Mouse (Mus musculus) forebrain, embryonic 15.5 days (tissue): ENCODE measurements around the gene Olfr572. TPM values are rescaled to one million over a fixed set of nuclear protein-coding genes. Genes with fewer than 3 reads are reported as not detected.

ENCODE experiments used
- ATAC-seq: fragments of 200-750 bp; cut with Nextera tagmentation; replicated peaks from 2 replicates; pipeline ENCODE4 v1.8.0; 2017; ENCODE audit warnings: mild to moderate bottlenecking, moderate TSS enrichment, moderate library complexity
- H3K27ac ChIP-seq: fragments of 300-500 bp; sonication (generic); replicated peaks from 2 replicates; pipeline ENCODE4 v1.5.1; 2015; ENCODE audit warnings: mild to moderate bottlenecking, inconsistent platforms
- H3K27me3 ChIP-seq: fragments of 300-500 bp; sonication (generic); 2 replicates; pipeline ENCODE4 v1.6.1; 2015; ENCODE audit warnings: inconsistent platforms
- H3K36me3 ChIP-seq: fragments of 300-500 bp; sonication (generic); 2 replicates; pipeline ENCODE4 v1.6.1; 2015; ENCODE audit warnings: mild to moderate bottlenecking, inconsistent platforms
- H3K4me1 ChIP-seq: fragments of 300-500 bp; sonication (generic); 2 replicates; pipeline ENCODE4 v1.6.1; 2015; ENCODE audit warnings: inconsistent platforms
- H3K4me2 ChIP-seq: fragments of 300-500 bp; sonication (generic); replicated peaks from 2 replicates; pipeline ENCODE4 v1.6.1; 2015; ENCODE audit warnings: mild to moderate bottlenecking, inconsistent platforms
- H3K4me3 ChIP-seq: fragments of 300-500 bp; sonication (generic); 2 replicates; pipeline ENCODE4 v1.5.1; 2015; ENCODE audit warnings: mild to moderate bottlenecking, inconsistent platforms
- H3K9ac ChIP-seq: fragments of 300-500 bp; sonication (generic); replicated peaks from 2 replicates; pipeline ENCODE4 v1.6.1; 2015; ENCODE audit warnings: mild to moderate bottlenecking, inconsistent platforms
- H3K9me3 ChIP-seq: fragments of 300-500 bp; sonication (generic); 2 replicates; pipeline ENCODE4 v1.6.1; 2016; ENCODE audit warnings: inconsistent platforms
- WGBS: fragments of 180-500 bp; shearing (Covaris S2); methylation state at CpG from one replicate; pipeline ENCODE4 v1.1.7; 2015; ENCODE audit warnings: mixed read lengths; 5-methylcytosine and 5-hydroxymethylcytosine counted together
- polyA plus RNA-seq: library from polyadenylated mRNA; unstranded; fragments of >200 nt; fragmentation: Nextera tagmentation; extraction: Ambion mirVana; gene quantifications from 2 replicates; pipeline ENCODE4 v1.2.1, GENCODE M21; 2015

Gene Olfr572
- not detected in 2 replicates for polyA plus RNA-seq

DNA sequence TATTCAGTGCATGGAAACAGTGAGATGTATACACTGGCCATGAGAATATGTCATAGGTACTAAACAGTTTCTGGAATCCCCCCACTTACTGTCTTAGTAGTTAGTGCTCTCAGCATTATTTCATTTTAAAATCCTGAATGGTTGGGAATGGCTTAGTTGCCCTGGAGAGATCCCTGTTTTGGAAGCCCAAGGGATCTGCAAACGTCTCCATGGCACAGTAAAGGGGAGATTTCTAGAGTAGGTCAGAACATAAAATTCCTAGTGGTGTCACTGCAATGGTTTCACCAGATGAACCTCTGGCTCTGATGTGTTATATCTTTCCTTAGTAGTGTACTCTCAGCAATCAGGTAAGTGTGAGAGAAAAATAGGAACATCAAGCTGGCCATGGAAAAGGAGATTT is at the start of gene Olfr572:
Gene Olfr572 (plus strand): TSS at position 301 of the 400 bp plus-strand sequence.
- 71% methylated on average over 1 of the region's 1 CpGs for WGBS
- no peaks in the 10 kb centered on the region for H3K9me3 ChIP-seq
- H3K4me1 ChIP-seq, result no peaks in the 10 kb centered on the region
- ATAC-seq, result no peak
- no peak within 1 kb of the TSS for H3K9ac ChIP-seq
- no peak within 1 kb of the TSS for H3K4me3 ChIP-seq
- no peak within 1 kb of the TSS for H3K4me2 ChIP-seq
- no peaks in the 10 kb centered on the region for H3K27me3 ChIP-seq
- no peak within 1 kb of the TSS for H3K27ac ChIP-seq
- no peaks in the 10 kb centered on the region for H3K36me3 ChIP-seq

DNA sequence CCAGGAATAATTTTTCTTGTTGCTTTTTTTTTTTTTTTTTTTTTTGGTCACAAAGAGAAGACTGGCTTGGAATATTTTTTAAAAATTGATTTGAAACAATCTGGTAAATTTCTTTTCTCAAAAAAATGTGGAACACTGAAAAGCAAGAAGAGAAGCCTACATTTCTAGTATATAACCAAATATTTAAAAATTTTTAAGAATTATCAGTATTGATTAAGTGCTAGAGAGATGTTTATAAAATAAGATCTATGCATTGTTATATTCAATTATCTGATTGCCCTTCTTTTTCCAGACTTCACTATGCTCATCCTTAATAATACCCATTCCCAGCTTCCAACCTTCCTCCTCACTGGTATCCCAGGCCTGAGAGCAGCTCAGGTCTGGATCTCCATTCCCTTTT is 47.4 kb upstream of the Olfr572 start, which contains the start of gene Olfr568:
Gene Olfr568 (plus strand): TSS at position 301 of the 400 bp plus-strand sequence.
- H3K4me3 ChIP-seq, result no peak within 1 kb of the TSS
- H3K27me3 ChIP-seq, result no peaks in the 10 kb centered on the region
- H3K4me2 ChIP-seq, result no peak within 1 kb of the TSS
- H3K9me3 ChIP-seq, result no peaks in the 10 kb centered on the region
- H3K36me3 ChIP-seq, result no peaks in the 10 kb centered on the region
- ATAC-seq, result no peak
- no peaks in the 10 kb centered on the region for H3K4me1 ChIP-seq
- no peak within 1 kb of the TSS for H3K9ac ChIP-seq
- H3K27ac ChIP-seq, result no peak within 1 kb of the TSS

DNA sequence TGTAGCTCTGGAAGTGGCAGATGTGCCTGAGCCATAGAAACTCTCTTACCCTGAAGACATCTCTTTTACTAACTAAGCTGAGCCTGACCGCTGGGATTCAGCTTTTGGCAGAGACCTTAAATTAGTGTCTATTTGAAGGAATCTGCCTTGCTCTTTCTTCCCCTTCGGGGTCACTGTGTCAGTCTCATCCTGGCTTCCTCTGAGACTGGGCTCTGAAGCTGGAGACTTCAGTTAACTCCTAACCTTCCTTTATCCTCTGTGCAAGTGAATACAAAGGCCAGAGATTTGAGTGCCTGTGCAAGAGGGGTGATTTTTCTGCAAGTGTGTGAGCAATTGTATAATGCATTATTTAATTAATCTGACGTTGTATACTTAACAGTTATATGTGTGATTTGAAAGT is 33.4 kb upstream of the Olfr572 start, which contains the start of gene Olfr569:
Gene Olfr569 (minus strand): TSS at position 101 of the 400 bp plus-strand sequence.
- Histone ChIP-seq H3K4me1 (no peaks in the 10 kb centered on the region), H3K27ac (no peak within 1 kb of the TSS), H3K36me3 (no peaks in the 10 kb centered on the region), H3K4me2 (no peak within 1 kb of the TSS), H3K9me3 (no peaks in the 10 kb centered on the region), H3K27me3 (no peaks in the 10 kb centered on the region), H3K4me3 (no peak within 1 kb of the TSS), H3K9ac (no peak within 1 kb of the TSS)
- 78% methylated on average over 3 of the region's 3 CpGs for WGBS
- ATAC-seq, result no peak

DNA sequence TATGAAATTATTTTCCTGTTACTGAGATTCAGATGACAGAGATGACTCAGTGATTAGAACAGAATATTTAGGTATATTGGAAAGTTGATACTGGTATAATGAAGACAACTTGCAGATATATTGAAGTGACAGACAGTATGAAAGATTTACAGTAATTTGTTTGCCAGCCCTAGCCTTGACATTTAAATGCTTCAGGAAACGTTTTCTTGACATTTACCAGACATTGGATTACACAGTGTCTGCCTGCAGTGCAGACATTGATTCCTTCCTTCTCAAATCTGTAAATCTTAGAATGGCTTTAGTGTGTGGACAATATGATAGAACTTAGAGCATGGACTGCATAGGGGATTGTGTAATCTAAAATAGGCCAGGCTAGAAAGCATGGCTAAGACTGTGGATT is 8.9 kb upstream of the Olfr572 start:
- H3K4me2 ChIP-seq, result no peak overlapping the region
- H3K9me3 ChIP-seq, result no peaks in the 10 kb centered on the region
- H3K9ac ChIP-seq, result no peak overlapping the region
- ATAC-seq, result no peak
- H3K4me1 ChIP-seq, result no peaks in the 10 kb centered on the region
- no peak overlapping the region for H3K27ac ChIP-seq
- 48% methylated on average over 1 of the region's 1 CpGs for WGBS
- H3K36me3 ChIP-seq, result no peaks in the 10 kb centered on the region
- no peak overlapping the region for H3K4me3 ChIP-seq
- H3K27me3 ChIP-seq, result no peaks in the 10 kb centered on the region

DNA sequence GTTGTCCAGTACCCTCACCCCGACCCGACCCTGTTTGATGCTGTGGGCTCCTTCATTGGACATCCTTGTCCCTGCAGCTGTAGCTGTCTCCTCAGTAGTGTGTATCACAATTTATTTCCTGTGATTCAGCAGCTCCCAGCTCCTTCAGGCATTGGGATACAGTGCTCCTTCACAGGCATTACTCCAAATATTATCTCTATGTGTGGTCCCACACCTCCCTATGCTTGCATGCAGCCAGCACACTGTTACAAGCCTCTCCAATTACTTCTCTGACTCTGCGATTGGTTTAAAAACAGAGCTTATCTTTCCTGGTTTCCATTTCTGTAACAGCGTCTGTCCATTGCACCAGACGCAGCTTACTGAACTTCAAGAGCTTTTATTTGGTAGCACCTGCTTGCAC is 7.8 kb upstream of the Olfr572 start:
- ATAC-seq, result no peak
- no peak overlapping the region for H3K4me2 ChIP-seq
- no peaks in the 10 kb centered on the region for H3K36me3 ChIP-seq
- no peaks in the 10 kb centered on the region for H3K9me3 ChIP-seq
- H3K4me3 ChIP-seq, result no peak overlapping the region
- no peaks in the 10 kb centered on the region for H3K4me1 ChIP-seq
- H3K27ac ChIP-seq, result no peak overlapping the region
- H3K9ac ChIP-seq, result no peak overlapping the region
- WGBS, result 79% methylated on average over 5 of the region's 5 CpGs
- H3K27me3 ChIP-seq, result no peaks in the 10 kb centered on the region

DNA sequence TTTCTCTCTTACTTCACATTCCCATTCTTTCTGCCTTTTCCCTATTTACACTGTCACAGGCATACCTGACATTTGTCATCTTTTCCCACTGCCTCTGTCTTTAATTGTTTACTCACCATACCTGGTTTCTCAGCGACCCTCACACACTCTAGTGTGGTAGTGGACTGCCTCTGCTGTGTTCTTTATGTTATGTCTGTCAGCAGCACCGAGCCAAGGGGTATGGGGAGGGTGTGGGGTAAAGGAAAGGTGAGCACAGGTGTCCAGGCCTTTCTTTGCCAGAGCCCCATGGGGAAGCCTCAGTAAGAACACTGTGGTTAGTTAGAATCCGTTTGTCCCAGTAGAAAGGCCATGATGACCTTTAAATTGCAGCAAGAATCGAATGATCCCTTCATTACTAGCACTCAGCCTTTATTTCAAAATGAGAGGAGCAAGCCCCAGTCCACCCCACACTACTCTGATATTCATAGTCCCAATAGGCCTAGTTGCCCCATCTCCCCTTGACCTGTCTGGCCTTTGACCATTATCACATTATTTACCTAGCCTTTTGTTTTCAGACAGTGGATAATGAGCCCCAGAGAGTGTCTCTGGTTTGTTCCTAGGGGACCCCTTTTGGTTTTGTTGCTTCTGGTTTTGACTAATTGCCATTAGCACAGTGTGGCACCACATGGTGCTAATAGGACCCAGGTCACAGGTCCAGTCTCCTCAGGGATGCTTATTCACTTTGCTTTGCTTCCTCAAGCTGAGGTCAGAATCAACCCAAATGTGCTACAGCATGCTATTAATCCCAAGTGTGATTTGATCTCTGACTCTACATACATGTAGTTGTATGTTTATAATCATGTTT is 7.0 kb upstream of the Olfr572 start, which contains the start of gene Olfr571:
Gene Olfr571 (minus strand): TSS at position 505 of the 844 bp plus-strand sequence.
- no peak within 1 kb of the TSS for H3K4me3 ChIP-seq
- no peak within 1 kb of the TSS for H3K9ac ChIP-seq

DNA sequence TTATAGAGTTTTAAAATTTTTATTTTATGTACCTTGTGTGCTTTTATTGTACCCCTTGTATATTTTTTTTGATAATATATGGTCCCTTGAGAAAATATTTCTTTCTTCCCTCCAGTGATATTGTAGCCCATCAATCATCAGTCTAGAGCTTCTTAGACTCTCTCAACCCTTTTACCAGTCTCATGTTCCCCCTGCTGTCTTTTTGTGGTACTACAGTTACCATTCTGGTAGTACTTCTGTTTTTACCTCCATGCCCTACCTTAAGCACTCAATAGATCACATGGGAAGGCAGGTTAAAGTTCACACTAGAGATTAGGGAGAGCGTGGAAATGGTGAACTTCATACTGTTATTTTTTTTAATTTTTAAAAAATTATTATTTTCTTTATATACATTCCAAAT is 4.6 kb upstream of the Olfr572 start:
- H3K27me3 ChIP-seq, result no peaks in the 10 kb centered on the region
- no peaks in the 10 kb centered on the region for H3K9me3 ChIP-seq
- ATAC-seq, result peak; percentile 81
- H3K4me1 ChIP-seq, result no peaks in the 10 kb centered on the region
- no peak overlapping the region for H3K4me2 ChIP-seq
- WGBS, result 14% methylated on average over 1 of the region's 1 CpGs
- H3K9ac ChIP-seq, result no peak overlapping the region
- H3K4me3 ChIP-seq, result no peak overlapping the region
- no peak overlapping the region for H3K27ac ChIP-seq
- H3K36me3 ChIP-seq, result no peaks in the 10 kb centered on the region

More for the DNA sequence above, 7.0 kb upstream of the Olfr572 start, which contains the start of gene Olfr571:
- no peak within 1 kb of the TSS for H3K27ac ChIP-seq
- no peaks in the 10 kb centered on the region for H3K9me3 ChIP-seq
- no peaks in the 10 kb centered on the region for H3K4me1 ChIP-seq
- H3K27me3 ChIP-seq, result no peaks in the 10 kb centered on the region
- WGBS, result 65% methylated on average over 4 of the region's 4 CpGs
- H3K4me2 ChIP-seq, result no peak within 1 kb of the TSS
- ATAC-seq, result no peak
- no peaks in the 10 kb centered on the region for H3K36me3 ChIP-seq

DNA sequence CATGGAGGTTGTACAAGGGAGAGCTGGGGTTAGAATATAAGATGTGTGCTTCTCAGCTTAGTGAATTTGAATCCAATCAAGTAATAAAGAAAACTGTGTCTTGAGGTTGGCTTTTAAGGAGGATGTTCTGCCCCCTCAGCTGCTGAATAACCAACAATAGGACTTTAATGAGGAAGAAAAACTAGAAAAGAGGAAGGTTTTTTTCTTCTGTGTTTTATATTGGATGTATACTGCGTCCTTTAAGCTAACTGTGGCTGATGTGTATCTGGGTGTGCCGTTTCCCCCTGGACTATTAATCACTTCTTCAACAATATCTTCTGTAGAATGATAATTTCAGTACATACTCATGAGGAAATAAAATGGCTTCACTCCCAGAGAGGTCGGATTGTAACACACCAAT is 2.9 kb downstream of the Olfr572 start:
- no peak overlapping the region for H3K4me3 ChIP-seq
- H3K27ac ChIP-seq, result no peak overlapping the region
- H3K9ac ChIP-seq, result no peak overlapping the region
- no peak for ATAC-seq
- H3K27me3 ChIP-seq, result no peaks in the 10 kb centered on the region
- H3K9me3 ChIP-seq, result no peaks in the 10 kb centered on the region
- H3K4me2 ChIP-seq, result no peak overlapping the region
- no peaks in the 10 kb centered on the region for H3K4me1 ChIP-seq
- WGBS, result 71% methylated on average over 3 of the region's 3 CpGs
- H3K36me3 ChIP-seq, result no peaks in the 10 kb centered on the region

DNA sequence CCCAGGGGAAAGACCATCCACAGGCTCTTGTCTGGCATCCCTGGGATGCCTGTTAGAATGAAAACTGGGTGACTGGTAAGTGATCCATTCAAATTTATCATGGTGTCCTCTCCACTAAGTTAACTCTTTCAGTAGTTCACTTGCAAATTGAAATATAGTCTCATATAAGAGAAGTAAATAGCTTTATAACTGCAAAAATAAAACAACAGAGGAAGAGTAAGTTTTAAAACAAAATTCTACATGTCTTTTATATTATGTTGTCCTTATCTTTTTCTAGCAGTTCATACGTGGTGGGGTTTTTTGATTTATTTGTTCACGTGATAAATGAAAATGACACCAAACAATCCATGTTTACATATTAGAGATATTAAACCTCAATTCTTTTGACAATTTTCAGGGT is 18.3 kb downstream of the Olfr572 start, which contains the start of gene Olfr573-ps1:
Gene Olfr573-ps1 (minus strand): TSS at position 101 of the 400 bp plus-strand sequence.
- 94% methylated on average over 2 of the region's 2 CpGs for WGBS
- Histone ChIP-seq H3K27me3 (no peaks in the 10 kb centered on the region), H3K4me2 (no peak within 1 kb of the TSS), H3K27ac (no peak within 1 kb of the TSS), H3K9ac (no peak within 1 kb of the TSS), H3K4me1 (no peaks in the 10 kb centered on the region), H3K9me3 (no peaks in the 10 kb centered on the region), H3K4me3 (no peak within 1 kb of the TSS), H3K36me3 (no peaks in the 10 kb centered on the region)
- ATAC-seq, result no peak

DNA sequence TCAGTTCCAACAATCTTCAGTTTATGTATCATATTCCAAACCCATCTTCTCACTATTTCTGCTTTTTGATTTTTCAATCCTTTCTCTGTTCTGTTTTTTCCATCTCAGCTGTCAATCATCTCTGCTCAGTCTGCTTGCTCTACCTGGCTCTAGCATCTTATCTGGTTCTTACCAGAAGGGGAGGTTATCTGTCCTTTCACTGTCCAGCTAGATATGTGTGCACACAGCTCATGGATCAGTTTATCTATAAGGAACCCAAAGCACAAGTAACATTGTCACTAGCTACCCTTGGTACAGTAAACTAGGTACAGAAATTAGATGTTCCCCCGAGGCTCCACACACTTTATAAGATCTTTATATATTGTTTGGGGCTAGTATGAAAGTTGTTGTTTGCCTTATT is 19.2 kb downstream of the Olfr572 start:
- H3K4me3 ChIP-seq, result no peak overlapping the region
- 98% methylated on average over 1 of the region's 1 CpGs for WGBS

DNA sequence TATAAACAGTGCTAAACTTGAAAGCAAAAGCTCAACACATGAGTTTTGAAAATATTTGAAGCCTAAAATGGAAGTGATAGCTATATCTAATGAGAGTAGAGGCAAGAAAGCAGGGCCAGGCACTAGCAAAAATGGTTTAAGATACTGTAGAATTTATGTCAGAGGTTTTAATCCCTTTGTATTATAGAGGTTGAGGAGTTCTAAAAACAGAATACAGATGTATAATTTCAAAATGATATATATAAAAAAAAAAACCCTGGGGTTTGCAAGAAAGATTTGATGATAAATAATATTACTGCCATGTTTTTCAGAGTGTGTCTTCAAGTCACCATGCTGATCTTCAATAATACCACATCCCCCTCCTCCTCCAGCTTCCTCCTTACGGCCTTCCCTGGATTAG is 24.0 kb downstream of the Olfr572 start, which contains the start of gene Olfr574:
Gene Olfr574 (plus strand): TSS at position 301 of the 400 bp plus-strand sequence.
- 97% methylated on average over 1 of the region's 1 CpGs for WGBS
- Histone ChIP-seq H3K4me3 (no peak within 1 kb of the TSS), H3K4me1 (no peaks in the 10 kb centered on the region), H3K9me3 (no peaks in the 10 kb centered on the region), H3K9ac (no peak within 1 kb of the TSS), H3K27ac (no peak within 1 kb of the TSS), H3K4me2 (no peak within 1 kb of the TSS), H3K36me3 (no peaks in the 10 kb centered on the region), H3K27me3 (no peaks in the 10 kb centered on the region)
- ATAC-seq, result no peak

More for the DNA sequence above, 19.2 kb downstream of the Olfr572 start:
- Histone ChIP-seq H3K9ac (no peak overlapping the region), H3K9me3 (no peaks in the 10 kb centered on the region), H3K27ac (no peak overlapping the region), H3K27me3 (no peaks in the 10 kb centered on the region), H3K4me2 (no peak overlapping the region), H3K4me1 (no peaks in the 10 kb centered on the region), H3K36me3 (no peaks in the 10 kb centered on the region)
- ATAC-seq, result no peak

DNA sequence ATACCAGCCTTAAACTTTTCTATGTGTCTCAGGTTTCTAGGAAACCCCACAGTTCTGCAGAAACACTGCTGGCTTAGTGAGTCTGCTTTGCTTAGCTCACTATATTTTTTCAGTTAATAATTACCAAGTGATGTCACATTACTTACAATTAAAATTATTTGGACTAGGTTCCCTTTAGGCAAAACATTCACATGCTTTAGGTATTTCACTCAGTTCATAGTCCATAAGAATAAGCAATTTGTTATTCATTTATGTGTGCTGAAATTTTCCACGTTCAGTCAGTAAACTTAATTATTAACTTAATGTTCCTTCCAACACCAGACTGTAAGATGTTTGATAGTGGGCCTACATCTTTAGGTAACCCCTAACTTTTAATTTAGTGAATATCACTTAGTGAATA is 26.5 kb downstream of the Olfr572 start:
- H3K4me2 ChIP-seq, result no peak overlapping the region
- H3K9ac ChIP-seq, result no peak overlapping the region
- no peak for ATAC-seq
- no peak overlapping the region for H3K27ac ChIP-seq
- no peaks in the 10 kb centered on the region for H3K36me3 ChIP-seq
- H3K4me3 ChIP-seq, result no peak overlapping the region
- H3K9me3 ChIP-seq, result no peaks in the 10 kb centered on the region
- H3K4me1 ChIP-seq, result no peaks in the 10 kb centered on the region
- 74% methylated on average over 1 of the region's 1 CpGs for WGBS
- H3K27me3 ChIP-seq, result no peaks in the 10 kb centered on the region
